Mouse (Mus musculus) fibroblast of lung, adult 2 months (primary cell): ENCODE results near the gene Slc2a9.

Experiments used
- DNase-seq: peaks from one replicate; pipeline ENCODE4 v3.0.0-alpha.2; 2011; ENCODE audit warnings: low read depth

Slc2a9 gene

GRCm38 (mm10) chr5:38372369-38372768 lies 130.6 kb downstream of the Slc2a9 start:
- DNase-seq = peak; percentile 25

- peak; percentile 47 for DNase-seq
Measured at GRCm38 (mm10) chr5:38371308-38371707, 131.6 kb downstream of the Slc2a9 start.

GRCm38 (mm10) chr5:38366650-38367470 lies 136.1 kb downstream of the Slc2a9 start:
- no peak for DNase-seq

- DNase-seq = no peak
Measured at GRCm38 (mm10) chr5:38365521-38365920, 137.4 kb downstream of the Slc2a9 start.

GRCm38 (mm10) chr5:38364396-38364795 lies 138.5 kb downstream of the Slc2a9 start:
- no peak for DNase-seq

GRCm38 (mm10) chr5:38359716-38360115 lies 143.2 kb downstream of the Slc2a9 start:
- no peak for DNase-seq

GRCm38 (mm10) chr5:38356927-38357326 lies 146.0 kb downstream of the Slc2a9 start:
- DNase-seq = no peak

- DNase-seq = no peak
Measured at GRCm38 (mm10) chr5:38350351-38350929, 152.5 kb downstream of the Slc2a9 start.

GRCm38 (mm10) chr5:38346646-38347432 lies 156.1 kb downstream of the Slc2a9 start:
- DNase-seq = no peak

- DNase-seq = no peak
Measured at GRCm38 (mm10) chr5:38343101-38343500, 159.8 kb downstream of the Slc2a9 start.

GRCm38 (mm10) chr5:38334582-38334981 lies 168.4 kb downstream of the Slc2a9 start:
- DNase-seq = no peak

- no peak for DNase-seq
Measured at GRCm38 (mm10) chr5:38333381-38333780, 169.6 kb downstream of the Slc2a9 start.

- no peak for DNase-seq
Measured at GRCm38 (mm10) chr5:38318966-38319786, 183.8 kb downstream of the Slc2a9 start, which contains the start of gene Drd5. Gene Drd5, plus strand, starts transcription at chr5:38319367.

- no peak for DNase-seq
Measured at GRCm38 (mm10) chr5:38309795-38310194, 193.1 kb downstream of the Slc2a9 start.

- DNase-seq = no peak
Measured at GRCm38 (mm10) chr5:38308873-38309272, 194.1 kb downstream of the Slc2a9 start.

GRCm38 (mm10) chr5:38307255-38308101 lies 195.5 kb downstream of the Slc2a9 start:
- DNase-seq = peak; percentile 47

- no peak for DNase-seq
Measured at GRCm38 (mm10) chr5:38305241-38305640, 197.7 kb downstream of the Slc2a9 start.

- DNase-seq = no peak
Measured at GRCm38 (mm10) chr5:38302651-38303050, 200.3 kb downstream of the Slc2a9 start.

GRCm38 (mm10) chr5:38301761-38302411 lies 201.1 kb downstream of the Slc2a9 start:
- no peak for DNase-seq
